In the genomic region with DNA sequence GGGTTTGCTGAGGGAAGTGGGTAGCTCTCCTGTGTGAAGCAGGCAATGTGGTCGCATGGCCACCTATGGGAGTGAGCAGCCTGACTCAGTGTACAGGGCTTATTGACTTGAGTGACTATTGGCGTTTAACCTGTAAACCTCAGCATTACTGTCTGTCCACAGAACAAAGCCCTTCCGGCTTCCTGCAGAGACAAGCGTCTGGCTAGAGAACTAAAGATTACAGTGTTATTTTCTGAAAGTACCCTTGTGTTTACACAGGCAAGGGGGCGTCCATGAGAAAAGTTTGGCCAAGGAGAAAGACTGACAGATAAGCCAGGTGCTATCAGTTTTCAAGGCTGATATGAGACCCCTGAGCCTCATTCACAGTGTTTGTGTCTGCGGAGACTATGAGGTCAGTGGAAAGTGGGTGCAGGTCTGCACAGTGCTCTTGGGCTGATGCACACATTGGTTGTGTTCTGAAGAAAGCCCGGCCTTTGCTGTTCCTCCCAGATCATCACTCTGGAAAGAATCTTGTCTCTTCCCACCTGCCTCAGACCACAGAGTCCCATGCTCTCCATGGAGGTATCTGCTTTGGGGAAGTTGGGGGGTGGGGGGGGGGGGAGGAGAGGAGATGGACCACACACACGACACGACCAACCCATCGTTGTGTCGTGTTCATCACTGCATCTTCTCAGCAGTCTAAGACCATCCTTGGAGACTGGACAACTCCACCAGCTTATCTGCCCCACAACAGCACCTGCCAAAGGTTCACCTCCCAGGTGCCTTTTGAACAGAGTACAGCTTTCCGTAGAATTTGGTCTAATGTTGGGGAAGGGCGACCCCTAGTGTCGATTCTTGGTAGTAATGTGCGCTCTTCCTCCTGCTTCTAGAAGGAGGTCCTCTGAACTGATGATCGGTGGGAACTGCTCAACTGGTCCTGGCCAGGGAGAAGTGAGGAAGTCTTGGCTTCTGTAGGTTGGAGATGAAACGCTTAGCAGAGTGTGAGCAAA, we compare ENCODE assay signal across 8 mouse cellular contexts. TPM values are rescaled to one million over a fixed set of nuclear protein-coding genes. Genes with fewer than 3 reads are reported as not detected.
DNase-seq lines count a peak whose midpoint lies in the region; ATAC-seq and TF ChIP-seq lines count a peak whose summit lies in the region.

No protein-coding gene starts in this region.

- no peak overlapping the region for H3K27ac ChIP-seq in hindbrain, embryonic 14.5 days
- H3K27ac ChIP-seq in left cerebral cortex, adult 2 months, result no peak overlapping the region

- intact Hi-C loops in left cerebral cortex, adult 2 months (cut with DNase I), result loop anchor here (2.0 to 10.0 kb wide), 4 partner anchors 230 to 760 kb away; partner anchors contain the start of genes Fam43a and Xxylt1

- H3K9me3 ChIP-seq in hindbrain, embryonic 14.5 days (ENCODE audit: control insufficient read depth, low read length), result no peaks in the 10 kb centered on the region
- H3K9me3 ChIP-seq in megakaryocyte, embryonic 14.5 days, result peaks cover 10% of the 10 kb centered on the region

- in situ Hi-C loops in Patski (cut with MboI; ENCODE audit: low pct_unique_long_range_greater_than_20kb), result loop anchor here (5.0 to 10.0 kb wide), 4 partner anchors 220 to 817 kb away; partner anchors contain the start of genes Fam43a and Xxylt1

- DNase-seq in Patski (ENCODE audit: low read depth, low spot score), result peak; percentile 19
- peak; percentile 73 for DNase-seq in cerebellum, adult 9-10 months
- peak; percentile 66 to 74 for DNase-seq in frontal cortex, postnatal 25 days (ENCODE audit: low spot score in 2 of 2)
- peak; percentile 90 for DNase-seq in hindbrain, embryonic 14.5 days (ENCODE audit: low spot score)
- DNase-seq in left cerebral cortex, adult 2 months (ENCODE audit: extremely low spot score in 1 of 2, low spot score in 2 of 2), result peak; percentile 69 to 70
- peak; percentile 59 for DNase-seq in right cerebral cortex, postnatal 14 days
- peak; percentile 60 for DNase-seq in yolk sac, embryonic 10.5 days (ENCODE audit: low spot score)

- POLR2A ChIA-PET in Patski (lab: Charles Lee), result no interaction called here

- H3K4me3 ChIP-seq in hindbrain, embryonic 14.5 days (replicated peaks; ENCODE audit: low read length), result no peak overlapping the region
- no peak overlapping the region for H3K4me3 ChIP-seq in left cerebral cortex, adult 2 months
- peak overlapping the region; percentile 84 for H3K4me3 ChIP-seq in megakaryocyte, embryonic 14.5 days (replicated peaks)

- H3K4me2 ChIP-seq in hindbrain, embryonic 14.5 days (replicated peaks), result no peak overlapping the region

- CTCF ChIA-PET in Patski (lab: Charles Lee), result no interaction called here

- 32% methylated on average over 17 of the region's 17 CpGs for WGBS in hindbrain, embryonic 14.5 days

- TF ChIP-seq CTCF in Patski (IDR thresholded peaks at IDR 0.05), result peak; percentile 86
- peak; percentile 92 for TF ChIP-seq CTCF in left cerebral cortex, adult 2 months (IDR thresholded peaks at IDR 0.05)

- H3K9ac ChIP-seq in hindbrain, embryonic 14.5 days, result no peak overlapping the region

- no peaks in the 10 kb centered on the region for H3K36me3 ChIP-seq in hindbrain, embryonic 14.5 days (replicated peaks; ENCODE audit: control insufficient read depth, insufficient read depth)
- no peaks in the 10 kb centered on the region for H3K36me3 ChIP-seq in megakaryocyte, embryonic 14.5 days (replicated peaks; ENCODE audit: low read length)

- H3K4me1 ChIP-seq in hindbrain, embryonic 14.5 days (replicated peaks; ENCODE audit: control insufficient read depth, insufficient read depth, low read length), result no peaks in the 10 kb centered on the region
- peaks cover 22% of the 10 kb centered on the region for H3K4me1 ChIP-seq in megakaryocyte, embryonic 14.5 days

- no peak for ATAC-seq in Patski
- ATAC-seq in hindbrain, embryonic 14.5 days (ENCODE audit: low FRiP score), result peak; percentile 60; the same call in 1 of the 2 replicates

- H3K27me3 ChIP-seq in Patski, result no peaks in the 10 kb centered on the region
- H3K27me3 ChIP-seq in hindbrain, embryonic 14.5 days (ENCODE audit: control insufficient read depth, insufficient read depth, low read length), result 0 out of 2 replicates have a peak, but pooled peaks cover 7% of the 10 kb centered on the region
- peaks cover 39% of the 10 kb centered on the region for H3K27me3 ChIP-seq in megakaryocyte, embryonic 14.5 days (replicated peaks)

RNA-seq across cellular contexts. Expression of gene Apod, which starts 40.0 kb away (rescaled TPM):
- polyA plus RNA-seq in Patski (2021), result not detected
- 73.7 and 76.7 TPM in 2 replicates for polyA plus RNA-seq in hindbrain, embryonic 14.5 days (2014; fragmentation: Nextera tagmentation; extraction: Ambion mirVana)
- 100 to 1,000 TPM; 125 to 160 TPM for total RNA-seq in left cerebral cortex, adult 2 months (2021)
- polyA plus RNA-seq in megakaryocyte, embryonic 14.5 days (2012; ENCODE audit: insufficient read depth, low replicate concordance), result not detected in 2 replicates

Comparison
In these comparisons a context has a peak if more than half of its experiments do, and no peak if none do; other contexts are left out.
1. DNase-seq: peak in every context shown above with its lines; median percentile 90 in hindbrain, embryonic 14.5 days; 73 in cerebellum, adult 9-10 months; 70 in frontal cortex, postnatal 25 days; 70 in left cerebral cortex, adult 2 months; 60 in yolk sac, embryonic 10.5 days; 59 in right cerebral cortex, postnatal 14 days; 19 in Patski.
2. RNA of gene Apod, which starts 40.0 kb away (polyA plus RNA-seq): 73.7 to 76.7 TPM in hindbrain, embryonic 14.5 days; not detected in Patski (single experiment) and not detected in megakaryocyte, embryonic 14.5 days; every median in the first group is over 10 times any median in the second.